Mouse (Mus musculus): ENCODE measurements around the gene Trim28.

Trim28 gene

DNA sequence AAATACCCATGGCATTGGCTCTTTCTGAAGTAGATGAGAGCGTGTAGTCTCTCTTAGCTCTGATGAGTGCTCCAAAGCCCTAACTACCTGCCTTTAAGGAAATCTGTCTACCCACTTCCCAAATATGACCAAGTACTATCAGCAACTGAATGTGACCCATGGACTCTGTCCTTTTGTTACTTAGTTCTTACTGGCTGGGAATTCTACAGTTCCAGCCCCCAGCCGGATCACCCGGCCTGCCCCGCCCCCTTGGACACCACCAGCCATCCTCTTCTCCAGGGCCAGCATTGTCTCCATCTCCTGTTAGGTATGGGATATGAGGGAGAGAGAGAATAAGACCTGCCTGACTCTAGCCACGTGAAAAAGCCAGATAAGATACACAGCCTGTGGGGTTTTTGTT, 861 bp upstream of the Trim28 start, which contains the start of gene Slc27a5:
Gene Slc27a5 (minus strand): TSS at position 140 of the 400 bp plus-strand sequence.
- no peak for DNase-seq (ENCODE audit: extremely low read depth, low read depth)

DNA sequence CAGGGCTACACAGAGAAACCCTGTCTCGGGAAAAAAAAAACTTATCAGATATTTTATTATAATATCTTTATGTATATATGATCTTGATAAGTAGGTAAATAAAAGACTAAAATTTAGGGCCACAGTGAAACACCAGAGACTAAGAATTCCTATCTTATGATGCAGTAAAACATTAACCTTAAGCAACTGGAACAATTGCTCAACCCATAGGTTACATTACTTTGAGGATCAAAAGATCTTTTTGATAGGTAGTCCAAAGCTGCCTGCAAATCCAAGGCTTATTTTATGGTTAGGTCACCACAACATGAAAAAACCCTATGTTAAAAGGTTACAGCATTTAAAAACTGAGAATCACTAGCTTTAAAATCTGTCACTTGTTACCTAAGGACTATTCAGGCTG, 2.7 kb downstream of the Trim28 start:
- DNase-seq (ENCODE audit: extremely low read depth, low read depth), result no peak

DNA sequence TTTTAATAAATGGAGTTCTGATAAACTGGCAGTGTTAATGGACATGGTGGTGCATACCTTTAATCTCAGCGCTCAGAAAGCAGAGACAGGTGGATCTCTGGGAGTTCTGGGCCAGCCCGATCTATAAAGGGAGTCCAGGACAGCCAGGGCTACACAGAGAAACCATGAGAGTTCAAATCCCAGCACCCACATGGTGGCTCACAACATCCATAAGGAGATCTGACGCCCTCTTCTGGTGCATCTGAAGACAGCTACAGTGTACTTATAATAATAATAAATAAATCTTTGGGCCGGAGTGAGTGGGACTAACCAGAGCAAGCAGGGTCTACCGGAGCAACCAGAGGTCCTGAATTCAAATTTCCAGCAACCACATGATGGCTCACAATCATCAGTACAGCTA, 4.5 kb downstream of the Trim28 start:
- no peak for DNase-seq (ENCODE audit: extremely low read depth, low read depth)

DNA sequence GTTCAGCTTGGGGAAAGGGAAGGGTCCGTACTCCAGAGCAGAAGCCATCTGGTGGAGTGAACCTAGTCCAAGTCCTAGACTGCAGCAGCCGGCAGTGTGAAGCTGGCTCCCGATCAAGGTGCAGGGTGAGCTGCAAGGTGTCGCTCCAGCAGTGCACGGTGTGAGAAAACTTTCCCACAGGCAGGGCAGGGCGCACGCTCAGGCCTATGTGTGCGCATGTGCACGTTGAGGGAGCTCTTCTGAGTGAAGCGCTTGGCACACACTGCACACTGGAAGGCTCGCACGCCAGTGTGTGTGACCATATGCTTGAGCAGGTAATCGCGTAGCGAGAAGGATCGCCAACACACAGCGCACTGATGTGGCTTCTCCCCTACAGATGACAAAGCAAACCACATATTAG, 7.1 kb downstream of the Trim28 start:
- no peak for DNase-seq (ENCODE audit: extremely low read depth, low read depth)

DNA sequence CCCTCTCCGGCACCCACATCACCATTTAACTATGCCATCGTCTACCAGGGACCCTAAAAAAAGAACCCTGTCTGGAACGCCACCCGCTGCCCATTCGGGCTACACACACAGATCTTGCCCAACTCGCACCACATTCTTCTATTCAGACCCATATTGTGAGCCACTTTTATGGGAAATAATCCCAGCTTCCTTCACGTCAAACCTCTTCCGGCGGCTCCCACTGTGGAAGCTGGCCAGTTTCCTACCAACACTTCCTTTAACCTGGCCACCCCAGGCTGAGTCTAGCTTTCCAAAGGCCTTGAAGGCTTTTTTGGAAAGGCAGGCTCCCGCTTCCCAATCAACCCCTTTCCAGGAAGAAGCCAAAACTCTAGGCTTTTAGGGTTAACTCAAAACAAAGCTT, 7.6 kb downstream of the Trim28 start:
- no peak for DNase-seq (ENCODE audit: extremely low read depth, low read depth)

DNA sequence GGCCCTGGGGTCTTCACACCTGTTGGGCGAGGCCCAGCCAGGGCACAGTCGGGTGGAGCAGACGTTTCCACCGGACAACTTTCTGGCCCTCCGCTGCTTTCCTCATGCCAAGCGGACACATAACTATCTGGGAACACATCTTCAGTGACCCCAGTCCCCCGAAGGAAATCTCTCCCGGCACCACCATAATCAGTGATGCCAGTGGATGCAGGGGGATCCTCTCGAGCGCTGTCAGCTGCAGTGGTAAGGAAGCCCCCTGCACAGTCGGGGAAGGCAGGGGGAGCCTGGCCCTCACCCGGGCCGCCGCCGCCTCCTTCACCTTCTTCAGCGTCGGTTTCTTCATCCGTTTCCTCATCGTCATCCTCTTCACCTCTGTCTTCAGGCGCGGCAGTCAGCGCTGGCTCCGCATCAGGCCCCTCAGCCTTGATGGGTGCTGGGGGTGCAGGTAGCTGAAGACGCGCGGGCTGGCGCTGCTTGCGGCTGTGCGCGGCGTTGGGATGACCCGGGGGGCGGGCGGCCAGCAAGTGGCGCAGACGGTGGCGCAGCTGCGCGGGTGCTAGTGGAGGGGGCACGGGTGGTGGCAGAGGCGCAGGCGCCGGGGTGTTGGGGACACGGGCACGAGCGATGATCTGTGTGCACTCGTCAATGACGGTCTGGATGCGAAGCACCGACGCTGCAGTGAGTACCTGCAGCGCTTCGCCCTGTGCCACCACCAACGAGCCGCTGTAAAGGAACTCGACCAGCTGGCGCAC, 8.6 kb downstream of the Trim28 start:
- no peak for DNase-seq (ENCODE audit: extremely low read depth, low read depth)

DNA sequence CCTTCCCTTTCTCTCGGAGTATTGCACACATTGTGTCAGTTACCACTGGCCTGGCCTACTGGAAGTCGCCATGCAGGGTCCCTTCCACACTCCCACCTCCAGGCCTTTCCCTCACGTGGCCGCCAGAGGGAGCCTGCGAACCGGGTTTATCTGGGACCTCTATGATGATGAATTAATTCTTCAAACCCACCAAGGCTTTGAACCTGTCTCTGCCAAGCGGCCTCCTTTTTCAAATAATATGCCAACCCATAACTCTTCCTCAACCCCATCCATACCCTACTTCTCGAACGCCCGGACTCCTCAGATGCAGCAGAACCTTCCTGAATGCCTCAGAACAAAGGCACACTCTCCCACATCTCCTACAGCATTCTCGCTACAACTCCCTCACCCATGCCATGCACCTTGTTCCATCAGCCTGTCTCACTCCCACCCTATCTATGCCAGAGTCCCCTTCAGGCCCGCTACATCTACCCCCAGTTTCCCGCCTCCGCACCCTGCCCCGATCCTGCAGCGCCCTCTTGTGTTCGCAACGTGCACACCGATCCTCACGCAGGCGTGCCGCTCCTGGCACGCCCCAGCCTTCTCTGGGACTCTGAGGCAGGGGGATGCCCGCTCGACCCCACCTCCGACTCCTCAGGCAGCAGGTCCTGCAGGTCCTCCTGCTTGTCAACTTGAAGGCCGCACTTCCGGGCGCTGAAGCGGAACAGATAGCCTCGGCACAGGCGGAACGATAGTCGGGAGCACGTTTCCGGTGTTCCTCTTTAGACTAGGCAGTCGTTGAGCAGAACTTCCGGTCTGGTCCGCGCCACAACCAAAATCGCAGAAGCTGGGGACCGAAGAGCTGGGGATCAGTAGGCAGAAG, 10.5 kb downstream of the Trim28 start:
- peak; percentile 98 for DNase-seq (ENCODE audit: extremely low read depth, low read depth)

DNA sequence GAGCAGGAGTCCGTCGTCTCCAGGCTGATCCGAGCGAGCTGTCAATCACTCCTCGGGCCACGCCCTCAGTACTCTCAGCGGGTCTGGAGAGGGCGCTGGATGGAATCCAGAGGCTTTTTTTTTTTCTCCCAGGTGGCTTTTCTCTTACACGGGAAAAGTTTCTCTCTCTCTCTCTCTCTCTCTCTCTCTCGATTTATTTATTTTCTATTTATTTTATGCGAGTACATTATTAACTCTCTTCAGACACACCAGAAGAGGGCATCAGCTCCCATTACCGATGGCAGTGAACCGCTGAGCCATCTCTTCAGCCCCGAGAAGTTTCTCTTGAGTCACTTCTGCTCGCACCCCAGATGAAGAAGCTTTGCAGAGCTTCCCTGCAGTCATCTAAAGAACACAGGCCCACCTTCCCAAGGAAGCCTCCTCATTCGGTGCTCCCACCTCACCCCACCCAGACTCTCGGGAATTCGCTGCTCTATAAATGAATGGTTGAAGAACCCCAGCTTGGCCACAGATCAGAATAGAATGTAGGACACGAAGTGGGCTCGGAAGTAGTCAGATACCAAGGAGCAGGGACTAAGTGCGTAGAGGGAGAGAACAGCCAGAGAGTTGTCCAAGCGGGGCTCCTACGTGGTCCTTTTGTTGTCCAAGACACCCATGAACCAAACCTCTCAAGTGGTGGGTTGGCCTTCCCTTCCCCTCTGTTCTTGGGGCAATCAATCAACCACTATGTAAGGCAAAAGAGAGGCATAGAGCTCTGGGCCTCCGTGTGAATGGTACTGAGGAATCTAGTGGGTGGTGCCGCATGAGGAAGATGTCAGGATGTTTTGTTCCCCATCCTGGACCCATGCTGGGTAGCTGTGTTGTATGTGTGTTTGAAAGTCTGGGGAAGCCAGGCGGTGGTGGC, 11.3 kb downstream of the Trim28 start, which contains the start of gene Zbtb45:
Gene Zbtb45 (minus strand): TSS at position 30 of the 904 bp plus-strand sequence.
- DNase-seq (ENCODE audit: extremely low read depth, low read depth), result no peak

DNA sequence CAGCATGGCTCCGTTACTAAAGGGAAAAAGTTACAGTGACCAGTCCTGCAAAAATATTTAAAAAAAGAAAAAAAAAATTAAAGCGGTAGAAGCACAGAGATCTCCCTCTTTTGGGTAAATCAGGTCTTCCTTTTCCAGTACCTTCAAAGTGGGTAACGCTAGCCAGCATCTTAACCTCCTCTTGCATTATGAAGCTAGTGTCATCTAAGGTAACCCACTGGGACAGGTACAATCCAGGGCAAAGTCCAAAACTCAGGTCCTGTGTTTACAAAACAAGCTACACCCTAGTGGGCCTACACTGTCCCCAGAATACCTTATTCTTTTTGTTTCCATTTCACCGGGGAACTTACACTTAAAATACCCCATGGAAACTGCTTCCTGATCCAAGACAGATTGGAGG, 14.8 kb downstream of the Trim28 start:
- DNase-seq (ENCODE audit: extremely low read depth, low read depth), result no peak

DNA sequence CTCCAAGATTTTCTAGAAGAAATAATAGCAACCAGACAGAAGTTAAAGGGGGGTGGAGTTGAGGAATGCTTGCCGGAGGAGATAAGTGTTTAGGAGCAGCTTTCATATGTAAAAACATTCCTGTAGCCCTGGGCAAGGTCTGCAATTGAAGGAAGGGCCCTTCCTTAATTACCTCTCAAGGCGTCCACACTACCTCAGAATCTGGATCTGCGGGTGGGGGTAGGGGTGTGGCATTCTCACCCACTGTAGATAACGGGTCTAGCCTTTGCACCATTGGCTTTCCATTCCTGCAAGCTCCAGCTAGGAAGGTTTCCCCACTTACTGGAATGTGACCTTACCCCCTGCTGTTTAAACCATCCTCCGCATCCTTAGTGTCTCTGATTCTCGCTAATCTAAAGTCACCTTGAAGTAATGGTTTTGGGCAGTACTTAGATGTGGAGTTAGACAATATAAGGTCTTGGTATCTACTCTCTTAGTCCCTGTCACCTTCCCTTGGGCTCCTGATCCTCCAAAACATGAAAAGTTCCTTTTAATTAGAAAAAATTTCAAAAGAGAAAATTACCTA, 15.4 kb downstream of the Trim28 start:
- DNase-seq (ENCODE audit: extremely low read depth, low read depth), result no peak

DNA sequence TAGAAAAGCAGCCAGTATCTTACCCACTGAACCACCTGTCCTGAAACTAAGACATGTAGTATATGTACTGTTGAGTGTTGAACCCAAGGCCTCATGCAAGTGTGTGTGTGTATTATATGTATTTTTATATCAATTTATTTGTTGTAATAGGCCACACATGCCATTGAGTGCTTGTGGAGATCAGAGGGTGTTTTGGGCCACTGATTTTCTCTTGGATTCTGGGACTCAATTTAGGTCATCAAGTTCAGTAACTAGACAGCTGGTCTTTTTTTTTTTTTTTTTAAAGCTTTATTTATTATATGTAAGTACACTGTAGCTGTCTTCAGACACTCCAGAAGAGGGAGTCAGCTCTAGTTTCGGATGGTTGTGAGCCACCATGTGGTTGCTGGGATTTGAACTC, 16.3 kb downstream of the Trim28 start:
- DNase-seq (ENCODE audit: extremely low read depth, low read depth), result no peak

DNA sequence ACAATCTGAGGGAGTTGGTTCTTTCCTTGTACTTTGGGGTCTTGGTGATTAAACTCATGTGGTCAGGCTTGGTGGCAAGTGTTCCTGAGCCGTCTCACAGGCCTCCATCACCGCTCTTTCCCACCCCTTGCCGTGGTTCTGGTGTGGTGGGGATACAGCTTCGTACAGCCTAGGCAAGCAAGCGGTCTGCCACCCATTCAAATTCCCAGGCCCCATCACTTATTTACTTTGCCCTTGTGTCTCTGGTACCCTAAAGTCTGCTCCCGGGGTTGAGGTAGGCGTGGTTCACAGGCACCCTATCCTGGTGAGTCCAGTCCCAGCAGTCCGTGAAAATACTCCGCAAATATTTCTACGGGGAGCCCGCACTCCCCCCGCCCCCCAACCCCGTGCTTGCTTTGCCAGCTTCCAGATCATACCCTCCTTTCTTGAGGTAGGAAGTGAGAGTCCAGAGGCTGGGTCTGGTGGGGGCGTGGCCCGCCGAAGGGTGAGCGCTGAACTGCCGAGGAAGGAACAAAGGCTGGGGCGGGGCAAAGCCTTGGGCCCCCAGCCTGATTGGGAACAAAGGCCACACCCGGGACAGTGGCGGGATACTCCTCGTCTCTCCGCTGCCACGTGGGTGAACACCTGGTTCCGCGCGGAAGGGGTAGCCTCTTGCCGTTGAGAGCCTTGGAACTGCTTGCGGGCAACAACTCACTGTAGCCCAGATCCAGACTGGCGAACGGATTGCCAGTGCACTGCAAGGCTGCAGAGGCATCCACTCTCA, 24.0 kb downstream of the Trim28 start:
- peak; percentile 81 for DNase-seq (ENCODE audit: extremely low read depth, low read depth)

DNA sequence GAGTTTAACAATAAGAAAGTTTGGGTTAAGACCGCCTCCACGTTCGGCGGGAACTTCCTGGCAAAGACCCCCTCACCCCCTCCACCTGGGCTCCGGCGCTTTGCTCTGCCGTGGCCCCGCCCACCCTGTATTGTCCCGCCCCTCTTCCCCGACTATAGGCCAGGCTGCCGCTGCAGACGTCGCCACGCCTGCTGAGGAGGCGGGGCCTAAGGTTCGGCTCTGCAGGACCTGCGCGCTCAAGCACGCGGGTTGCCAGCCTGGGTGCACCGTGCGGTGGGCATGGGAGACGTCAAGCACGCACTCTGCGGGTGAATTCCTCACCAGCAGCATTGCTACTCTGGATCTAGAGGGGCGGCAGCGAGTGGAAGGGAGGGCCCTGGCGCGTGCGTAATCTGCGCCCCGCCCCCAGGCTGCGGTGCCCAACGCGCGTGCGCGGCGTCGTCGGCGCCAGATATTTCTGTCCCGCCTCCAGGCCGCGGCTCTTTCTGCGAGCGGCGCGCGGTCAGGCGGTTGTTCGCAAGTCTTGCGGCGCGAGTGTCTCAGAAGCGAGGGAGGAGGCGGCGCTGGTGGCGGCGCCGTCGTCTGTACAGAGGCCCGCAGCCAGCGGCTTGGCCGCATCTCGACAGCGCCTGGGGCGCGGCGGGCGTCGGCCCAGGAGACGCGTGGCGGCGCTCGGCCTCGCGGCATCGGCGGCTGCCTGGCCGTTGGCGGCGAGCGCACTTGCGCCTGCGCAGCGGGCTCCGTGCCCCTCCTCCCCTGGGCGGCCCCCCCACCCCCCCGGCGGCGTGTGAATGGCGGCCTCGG, 25.2 kb downstream of the Trim28 start:
- peak; percentile 71 for DNase-seq (ENCODE audit: extremely low read depth, low read depth)

DNA sequence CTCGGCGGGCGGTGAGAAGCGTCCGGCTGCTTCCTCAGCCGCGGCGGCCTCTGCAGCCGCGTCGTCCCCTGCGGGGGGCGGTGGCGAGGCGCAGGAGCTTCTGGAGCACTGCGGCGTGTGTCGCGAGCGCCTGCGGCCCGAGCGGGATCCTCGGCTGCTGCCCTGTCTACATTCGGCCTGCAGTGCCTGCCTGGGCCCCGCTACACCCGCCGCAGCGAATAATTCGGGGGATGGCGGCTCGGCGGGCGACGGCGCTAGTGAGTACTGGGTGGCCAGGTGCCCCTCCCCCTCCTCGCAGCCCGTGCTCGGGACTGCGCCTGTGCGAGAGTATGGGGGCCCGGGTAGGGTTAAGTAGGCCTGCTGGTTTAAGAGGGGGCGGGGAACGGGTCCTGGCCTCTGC, 25.9 kb downstream of the Trim28 start:
- DNase-seq (ENCODE audit: extremely low read depth, low read depth), result no peak

DNA sequence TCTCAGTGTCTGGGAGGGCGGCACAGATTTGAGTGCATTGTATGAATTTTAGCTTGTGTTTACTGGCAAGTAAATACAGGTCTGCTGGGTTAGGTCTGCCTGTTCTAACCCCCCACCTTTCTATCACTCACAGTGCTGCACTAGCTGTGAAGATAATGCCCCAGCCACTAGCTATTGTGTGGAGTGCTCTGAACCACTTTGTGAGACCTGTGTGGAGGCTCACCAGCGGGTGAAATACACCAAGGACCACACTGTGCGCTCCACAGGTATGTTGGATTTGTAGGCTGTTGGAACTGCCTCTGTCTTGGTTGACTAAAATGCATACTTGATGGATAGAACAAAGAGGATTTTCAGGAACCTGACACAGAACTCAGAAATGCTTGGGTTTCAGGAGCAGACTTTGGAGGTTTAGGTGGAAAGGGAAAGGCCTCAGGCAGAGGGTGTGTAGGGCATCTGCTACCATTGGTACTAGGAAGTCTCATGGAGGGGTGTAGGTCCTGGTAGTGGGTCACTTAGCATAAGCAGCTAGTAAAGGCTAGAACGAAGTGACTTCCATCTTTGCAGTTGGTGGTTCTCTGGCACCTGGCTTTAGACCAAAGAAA, 26.7 kb downstream of the Trim28 start:
- no peak for DNase-seq (ENCODE audit: extremely low read depth, low read depth)

DNA sequence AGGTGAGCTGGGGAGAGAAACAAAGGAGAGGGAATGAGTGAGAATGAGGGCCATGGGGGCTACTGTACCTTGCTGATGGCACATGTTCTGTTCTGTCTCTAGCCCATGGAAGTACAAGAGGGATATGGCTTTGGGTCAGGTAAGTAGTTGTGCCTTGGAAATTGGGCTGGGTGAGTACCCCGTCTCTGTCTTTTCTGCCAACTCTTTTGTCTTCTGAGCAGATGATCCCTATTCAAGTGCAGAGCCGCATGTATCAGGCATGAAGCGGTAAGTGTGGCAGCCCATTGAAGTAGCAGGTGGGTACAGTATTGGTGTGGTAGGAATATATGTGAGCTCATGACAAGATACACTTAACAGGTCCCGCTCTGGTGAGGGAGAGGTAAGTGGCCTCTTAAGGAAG, 30.1 kb downstream of the Trim28 start:
- DNase-seq (ENCODE audit: extremely low read depth, low read depth), result no peak

DNA sequence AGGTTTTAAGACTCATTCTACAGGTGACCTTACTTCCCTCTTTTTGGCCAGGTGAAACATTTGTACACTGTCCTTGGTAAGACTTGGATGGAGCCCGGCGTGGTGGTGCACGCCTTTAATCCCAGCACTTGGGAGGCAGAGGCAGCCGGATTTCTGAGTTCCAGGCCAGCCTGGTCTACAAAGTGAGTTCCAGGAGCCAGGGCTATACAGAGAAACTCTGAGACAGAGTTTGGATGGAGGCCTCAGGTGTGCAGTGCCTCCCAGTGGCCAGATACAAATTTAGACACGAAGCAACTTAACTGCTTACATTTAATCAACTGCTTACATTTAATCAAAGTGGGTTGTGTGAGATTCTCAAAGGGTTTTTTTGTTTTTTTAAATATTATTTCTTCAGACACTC, 32.2 kb downstream of the Trim28 start:
- no peak for DNase-seq (ENCODE audit: extremely low read depth, low read depth)

DNA sequence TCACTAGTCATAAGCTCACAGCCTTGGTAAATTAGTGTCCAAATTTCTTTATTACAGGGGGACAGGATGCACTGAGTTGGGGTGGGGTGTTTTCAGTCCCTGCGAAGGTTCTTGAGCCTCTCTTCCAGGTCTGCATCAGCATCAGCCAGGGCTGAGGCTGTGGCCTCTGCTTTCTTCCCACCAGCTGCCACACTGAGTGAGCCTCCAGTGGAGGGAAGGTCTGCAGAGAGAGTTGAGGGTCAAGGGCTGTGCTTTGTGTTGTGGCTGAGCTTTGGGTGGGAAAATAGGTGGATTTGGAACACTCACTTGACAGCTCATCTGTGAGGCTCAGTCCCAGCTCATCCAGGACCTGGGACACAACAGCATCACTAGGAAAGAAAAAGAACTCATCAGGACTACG, 33.1 kb downstream of the Trim28 start:
- DNase-seq (ENCODE audit: extremely low read depth, low read depth), result no peak

DNA sequence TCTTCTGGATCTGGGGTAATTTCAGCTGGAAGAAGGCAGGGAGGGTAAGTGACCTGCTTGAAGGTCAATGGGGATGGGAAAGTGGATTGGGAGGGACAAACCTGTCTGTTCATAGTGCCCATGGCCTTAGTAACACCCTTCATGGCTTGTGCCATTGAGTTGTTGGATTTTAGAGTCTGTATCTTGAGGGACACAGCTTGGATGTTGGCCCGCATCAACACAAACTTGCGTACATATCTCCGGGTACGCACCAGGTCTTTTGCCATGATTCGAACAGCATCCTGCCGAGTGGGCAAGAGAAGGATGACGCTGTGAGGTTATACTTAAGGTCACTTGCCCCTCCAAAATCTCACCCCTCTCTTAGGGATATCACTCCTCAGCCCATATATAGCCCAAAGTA, 33.6 kb downstream of the Trim28 start:
- DNase-seq (ENCODE audit: extremely low read depth, low read depth), result no peak

Measured in MEL-GATA-1-ER (cell line).